Mouse (Mus musculus) liver, embryonic 14.5 days (tissue): ENCODE measurements at regions not wholly inside any gene's neighbourhood (a gene's known extent, or its start where the extent isn't known, plus 50 kb on each side); places are given as distances from the start of the nearest gene placed in this dataset.

Source experiments
- CTCF ChIP-seq: IDR thresholded peaks from 2 replicates; pipeline ENCODE4 v1.5.1; 2016; ENCODE audit warnings: antibody characterized with exemption, low read depth, control low read depth
- EP300 ChIP-seq: IDR thresholded peaks from 2 replicates; pipeline ENCODE4 v1.6.1; 2016; ENCODE audit warnings: antibody characterized with exemption, low read depth

- TF ChIP-seq CTCF (no peak), EP300 (no peak)
Observed at GRCm38 (mm10) chr5:106376781-106377525, 81.0 kb downstream of the Barhl2 start.
